Mouse (Mus musculus) liver (tissue): ENCODE results near the gene Pmm1.
"Not testable (repeated sequence)": the region's sequence is repeated elsewhere in the genome, so short reads cannot be mapped to it uniquely, and the experiment has no call there.

Source experiments
- DNase-seq: peaks from one replicate; pipeline ENCODE4 v3.0.0-alpha.2; 2020; ENCODE audit warnings: mixed read lengths

Gene Pmm1

GRCm38 (mm10) chr15:81960171-81961077 lies at the start of gene Pmm1:
TSS of gene Pmm1 (minus strand) at chr15:81960930.
- peak; percentile 100 for DNase-seq

DNA sequence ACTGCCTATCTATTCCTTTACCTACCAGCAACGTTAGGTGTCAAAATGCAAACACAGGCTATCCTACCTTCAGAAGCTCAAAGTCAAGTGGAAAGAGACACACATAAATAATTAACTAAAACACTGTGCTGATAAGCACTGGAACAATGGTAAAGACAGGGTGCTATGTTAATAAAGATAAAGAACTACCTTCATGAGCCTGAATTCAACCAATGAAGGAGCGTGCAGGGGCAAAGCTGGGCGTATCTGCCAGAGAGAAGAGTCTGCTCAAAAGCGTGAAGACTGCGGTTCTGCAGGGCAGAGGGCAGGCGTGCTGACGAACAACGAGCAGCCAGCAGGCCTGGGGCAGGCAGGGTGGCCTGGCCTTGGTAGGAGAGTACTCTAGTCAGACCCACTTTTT lies 43.5 kb upstream of the Pmm1 start:
- peak; percentile 30 for DNase-seq

- DNase-seq = no peak
These were observed 33.3 kb upstream of the Pmm1 start for GRCm38 (mm10) chr15:81993992-81994391.

DNA sequence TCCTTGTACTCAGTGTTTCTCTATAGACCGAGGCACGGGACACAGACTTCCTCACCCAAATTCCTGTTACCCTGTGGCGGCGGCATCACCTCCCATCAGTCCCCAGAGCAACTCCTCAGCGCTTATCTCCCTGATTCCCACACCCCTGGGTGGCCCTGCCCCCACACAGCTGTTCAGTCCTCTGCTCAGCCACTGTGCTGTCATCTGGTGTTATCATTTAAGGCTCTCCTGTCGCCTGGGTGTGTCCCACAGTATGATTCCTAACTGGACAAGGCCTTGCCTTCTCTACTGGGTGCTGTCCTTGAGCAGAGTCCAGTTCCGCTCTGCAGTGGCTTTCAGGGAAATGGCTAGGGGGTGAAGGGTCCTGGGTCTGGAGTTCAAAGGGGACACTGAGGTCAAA lies 29.8 kb upstream of the Pmm1 start:
- peak; percentile 90 for DNase-seq

DNA sequence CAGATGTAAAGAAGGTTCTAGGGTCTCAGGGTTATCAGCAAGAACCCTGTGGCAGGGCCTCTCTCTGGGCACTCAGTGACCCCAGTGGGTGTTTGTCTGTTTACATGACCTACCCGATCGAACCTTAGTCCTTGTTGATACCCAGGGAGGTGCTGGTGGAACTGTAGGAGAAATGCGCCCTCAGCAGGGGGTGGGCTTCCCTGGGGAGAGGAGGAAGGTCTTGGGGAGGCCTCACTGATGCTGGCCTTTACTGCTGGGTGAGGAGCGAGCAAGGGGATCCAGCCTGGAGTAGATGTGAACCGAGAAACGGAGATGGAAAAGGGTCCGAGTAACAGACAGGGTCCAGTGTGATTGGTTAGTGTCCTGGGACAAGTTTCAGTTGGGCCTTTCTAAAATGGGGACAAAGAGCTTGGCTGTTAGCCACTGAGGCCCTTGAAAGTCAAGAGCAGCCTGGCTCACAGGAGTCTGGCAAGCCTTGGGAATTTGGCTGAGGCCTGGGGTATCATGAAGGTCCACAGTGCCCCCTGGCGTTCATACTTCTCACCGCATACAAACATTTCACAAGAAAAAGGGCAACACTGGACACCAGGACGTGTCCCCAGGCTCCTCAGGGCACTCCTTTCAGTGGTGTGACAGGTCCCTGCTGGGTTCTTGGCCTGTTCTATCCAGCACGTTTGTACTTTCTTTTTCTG lies 28.8 kb upstream of the Pmm1 start:
- peak; percentile 88 for DNase-seq

DNA sequence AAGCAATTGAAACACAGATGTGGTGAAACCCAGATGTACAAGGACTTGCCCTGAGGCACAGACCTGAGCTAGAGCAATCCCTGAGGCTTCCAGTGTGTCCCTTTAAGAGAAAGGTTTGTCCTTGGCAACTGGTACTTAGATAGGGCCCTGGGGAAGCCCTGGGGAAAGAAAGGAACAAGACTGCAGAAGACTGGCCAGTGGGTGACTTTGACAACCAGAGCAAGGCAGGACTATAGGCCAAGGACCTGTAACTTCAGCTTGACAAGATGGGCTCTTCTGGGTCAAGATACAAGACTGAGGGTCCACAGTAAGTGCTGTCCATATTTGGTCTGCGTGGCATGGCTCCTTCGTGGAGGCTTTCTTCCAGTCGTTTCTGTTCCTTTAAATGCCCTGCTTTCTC lies 26.9 kb upstream of the Pmm1 start, which contains the start of gene Xrcc6:
Xrcc6 (plus strand) TSS at position 190 of the 400 bp plus-strand sequence.
- no peak for DNase-seq

GRCm38 (mm10) chr15:81985267-81986161 lies 24.8 kb upstream of the Pmm1 start:
- DNase-seq = no peak

DNA sequence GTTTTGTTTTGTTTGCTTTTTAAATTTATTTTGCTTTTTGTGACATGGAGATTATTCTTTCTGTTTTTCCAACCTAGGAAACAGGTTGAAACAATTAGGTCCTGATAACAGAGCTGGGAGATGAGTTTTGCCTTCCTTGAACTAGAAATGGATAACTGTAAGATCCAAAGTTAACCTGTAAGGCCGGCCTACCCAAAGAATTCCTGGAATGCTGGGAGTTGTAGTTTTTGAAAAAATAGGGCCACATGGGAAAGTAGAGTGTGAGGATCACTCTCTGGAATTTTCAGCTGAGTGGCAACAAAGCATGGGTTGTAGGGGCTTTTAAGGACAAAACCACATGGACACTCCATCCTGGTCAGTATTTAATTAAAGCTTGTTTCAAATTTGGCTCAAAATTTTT lies 21.4 kb upstream of the Pmm1 start:
- no peak for DNase-seq

GRCm38 (mm10) chr15:81980321-81980720 lies 19.6 kb upstream of the Pmm1 start, which contains the start of gene 1700029P11Rik:
TSS of gene 1700029P11Rik (plus strand) at chr15:81980540.
- no peak for DNase-seq

- DNase-seq = not testable (repeated sequence)
These were observed 14.4 kb upstream of the Pmm1 start for GRCm38 (mm10) chr15:81975156-81975555.

DNA sequence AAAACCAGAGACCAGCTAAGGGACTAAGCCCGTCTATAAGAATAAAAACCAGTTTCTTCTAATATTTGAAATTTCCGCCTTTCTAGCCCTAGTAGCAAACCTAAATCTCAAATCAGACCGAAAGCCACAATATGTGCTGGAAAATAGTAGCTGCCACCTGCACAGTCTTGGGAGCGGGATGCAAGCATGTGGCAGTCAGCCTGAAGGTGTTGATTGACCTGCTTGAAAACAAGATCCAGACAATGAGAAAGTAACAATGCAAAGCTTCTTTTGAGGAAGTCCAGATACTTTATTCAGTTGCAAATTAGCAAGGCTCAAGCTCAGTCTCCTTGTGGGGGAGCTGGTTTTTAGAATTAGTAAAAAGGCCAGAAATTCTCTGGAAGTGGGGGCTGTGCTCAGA lies 9.8 kb upstream of the Pmm1 start:
- not testable (repeated sequence) for DNase-seq

- not testable (repeated sequence) for DNase-seq
These were observed 8.9 kb upstream of the Pmm1 start for GRCm38 (mm10) chr15:81969635-81970034.

GRCm38 (mm10) chr15:81969173-81969572 lies 8.4 kb upstream of the Pmm1 start:
- peak; percentile 76 for DNase-seq

- no peak for DNase-seq
These were observed 7.7 kb upstream of the Pmm1 start for GRCm38 (mm10) chr15:81968447-81968846.

GRCm38 (mm10) chr15:81967821-81968220 lies 7.1 kb upstream of the Pmm1 start:
- no peak for DNase-seq

GRCm38 (mm10) chr15:81966062-81966829 lies 5.5 kb upstream of the Pmm1 start:
- DNase-seq = no peak

GRCm38 (mm10) chr15:81964980-81965545 lies 4.3 kb upstream of the Pmm1 start:
- no peak for DNase-seq

DNA sequence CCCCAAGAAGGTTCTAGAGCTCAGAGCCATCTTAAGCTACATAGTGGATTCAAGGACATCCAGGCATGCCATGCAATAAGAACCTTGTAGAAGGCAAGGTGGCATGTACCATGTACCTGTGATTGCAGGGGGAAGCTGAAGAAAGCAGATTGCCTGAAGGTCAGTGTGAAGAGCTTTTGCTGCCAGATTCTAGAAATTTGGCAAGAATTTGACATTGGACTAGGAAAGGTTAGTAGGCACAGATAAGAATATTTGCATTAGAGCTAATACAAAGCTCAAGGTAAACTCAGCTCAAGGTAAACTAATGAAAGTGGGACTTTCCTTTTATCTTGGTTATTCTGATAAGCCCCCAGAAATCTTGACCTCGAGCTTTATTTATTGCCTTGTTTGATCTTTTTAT lies 3.5 kb upstream of the Pmm1 start:
- no peak for DNase-seq

DNA sequence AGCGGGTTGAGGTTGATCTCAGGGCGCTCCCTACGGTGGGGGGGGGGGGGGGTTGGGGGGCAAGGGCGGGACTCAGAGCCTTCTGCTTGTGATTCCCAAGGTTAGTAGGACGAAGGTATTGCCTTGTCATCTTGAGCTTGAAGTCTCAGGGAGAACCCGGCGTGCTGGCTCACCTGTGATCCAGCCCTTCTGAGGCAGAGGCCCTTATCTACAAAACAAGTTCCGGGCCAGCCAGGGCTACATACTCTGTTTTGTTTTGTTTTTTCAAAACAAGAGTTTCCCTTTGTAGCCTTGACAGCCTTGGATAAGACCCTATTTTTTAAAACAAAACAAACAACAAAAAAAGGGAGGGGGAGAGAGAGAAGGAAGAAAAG lies 335 bp upstream of the Pmm1 start:
- DNase-seq = no peak

- DNase-seq = no peak
These were observed 1.8 kb downstream of the Pmm1 start for GRCm38 (mm10) chr15:81958906-81959305.

DNA sequence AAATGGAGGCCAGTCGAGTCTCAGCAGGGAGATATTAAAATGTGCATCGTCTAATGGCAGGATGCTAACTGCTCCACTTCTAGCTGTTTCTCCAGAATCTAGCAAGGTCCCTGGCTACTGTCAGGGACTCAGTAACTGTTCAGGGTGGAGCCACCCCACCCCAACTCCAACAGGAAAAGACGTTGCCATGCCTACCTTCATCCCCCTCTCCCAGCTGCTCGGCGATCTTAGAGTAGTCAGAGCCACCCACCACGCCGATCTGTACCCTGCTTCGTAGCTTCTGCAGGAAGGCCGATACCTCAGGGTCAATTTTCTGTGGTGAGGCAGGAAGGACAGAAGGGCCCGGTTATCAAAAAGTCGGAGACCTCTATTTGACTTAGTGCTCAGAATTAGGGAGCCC lies 3.1 kb downstream of the Pmm1 start:
- DNase-seq = no peak

GRCm38 (mm10) chr15:81956457-81956856 lies 4.3 kb downstream of the Pmm1 start:
- peak; percentile 58 for DNase-seq
